In genomic region chr12:105873283-105873682, GRCm38 (mm10) we compare ENCODE assay signal across 10 mouse cellular contexts.
DNase-seq lines count a peak whose midpoint lies in the region; TF ChIP-seq lines count a peak whose summit lies in the region.
"Had no signal": no experiment of that assay in that cellular context is flagged by ENCODE, and none has a peak within 500 bp of the region (broad histone marks: within the 10 kb centered on the region; RNA-seq: fewer than 3 reads in every experiment).

No protein-coding gene starts in this region.

- DNase-seq in kidney, adult 9 months = peak; percentile 45
- no peak for DNase-seq in kidney, postnatal 4 days
- DNase-seq in B cell, adult 2 months = peak; percentile 58 to 66
- DNase-seq in MEL (ENCODE audit: low read depth, low spot score) = peak; percentile 48
- DNase-seq in naive thymus-derived CD4-positive, alpha-beta T cell, adult 2 months (ENCODE audit: low read depth) = peak; percentile 50
- no peak for DNase-seq in frontal cortex, postnatal 10 days (ENCODE audit: low spot score in 2 of 2)
- no peak for DNase-seq in gastrocnemius, postnatal 36 days
- no peak for DNase-seq in left cerebral cortex, adult 8-10 months (ENCODE audit: low spot score in 2 of 2)
- DNase-seq: right cerebral cortex, postnatal 25 days had no signal

- no peaks in the 10 kb centered on the region for H3K79me2 ChIP-seq in MEL (ENCODE audit: control insufficient read depth, insufficient read depth, low read length, poor library complexity)

- H3K9ac ChIP-seq in MEL (ENCODE audit: control insufficient read depth, low read depth, low read length, poor library complexity, severe bottlenecking) = no peak overlapping the region
- H3K9ac ChIP-seq: midbrain, embryonic 13.5 days had no signal

- peak; percentile 42 for TF ChIP-seq RAD21 in MEL (IDR thresholded peaks at IDR 0.05; ENCODE audit: low read depth, low read length)

- TF ChIP-seq CTCF in MEL (IDR thresholded peaks at IDR 0.05 in 2 of 3, conservative IDR thresholded peaks at IDR 0.05 in 1 of 3; ENCODE audit: control insufficient read depth in 1 of 3, insufficient read depth in 1 of 3, low read depth in 2 of 3, low read length in 3 of 3, poor library complexity in 1 of 3, severe bottlenecking in 1 of 3) = peak; percentile 57 to 62 (median 59)

- no peaks in the 10 kb centered on the region for H3K4me1 ChIP-seq in MEL (ENCODE audit: control insufficient read depth in 1 of 2, insufficient read depth in 2 of 2, low read length in 2 of 2)

- no peak for TF ChIP-seq POLR2A in MEL (IDR thresholded peaks at IDR 0.05; ENCODE audit: control insufficient read depth in 1 of 2, insufficient read depth in 1 of 2, low read depth in 1 of 2, low read length in 2 of 2, poor library complexity in 1 of 2)

- no peak overlapping the region for H3K4me3 ChIP-seq in MEL (ENCODE audit: control insufficient read depth in 1 of 2, insufficient read depth in 1 of 2, low read depth in 2 of 2, low read length in 2 of 2)
- H3K4me3 ChIP-seq: midbrain, embryonic 13.5 days had no signal

- H3K36me3 ChIP-seq in MEL (ENCODE audit: control insufficient read depth in 1 of 2, insufficient read depth in 2 of 2, low read length in 2 of 2) = no peaks in the 10 kb centered on the region
- H3K36me3 ChIP-seq: midbrain, embryonic 13.5 days had no signal

- no peaks in the 10 kb centered on the region for H3K9me3 ChIP-seq in MEL (replicated peaks; ENCODE audit: insufficient read depth, low read length)
- H3K9me3 ChIP-seq: midbrain, embryonic 13.5 days had no signal

- no peak overlapping the region for H3K27ac ChIP-seq in MEL (ENCODE audit: control insufficient read depth, low read depth, low read length)
- H3K27ac ChIP-seq: midbrain, embryonic 13.5 days had no signal

- intact Hi-C loops in gastrocnemius, postnatal 36 days (cut with DNase I) = no loop called here

- no peak for TF ChIP-seq EP300 in MEL (IDR thresholded peaks at IDR 0.05; ENCODE audit: low read depth in 1 of 2, low read length in 2 of 2)

- no peaks in the 10 kb centered on the region for H3K27me3 ChIP-seq in MEL (ENCODE audit: control insufficient read depth in 1 of 2, insufficient read depth in 2 of 2, low read length in 2 of 2)

TF ChIP-seq in MEL, 35 proteins besides CTCF, POLR2A, EP300 and RAD21:
- TF ChIP-seq ZMIZ1 (IDR thresholded peaks at IDR 0.05; ENCODE audit: low read depth, low read length) (no peak), MEF2A (IDR thresholded peaks at IDR 0.05; ENCODE audit: extremely low read depth, insufficient replicate concordance, low read depth, low read length, poor library complexity, severe bottlenecking) (no peak), CHD1 (IDR thresholded peaks at IDR 0.05; ENCODE audit: low read depth, low read length) (no peak), SMC3 (IDR thresholded peaks at IDR 0.05; ENCODE audit: low read depth, low read length) (peak; percentile 55), ETS1 (IDR thresholded peaks at IDR 0.05; ENCODE audit: low read depth, low read length) (no peak)
TF ChIP-seq in MEL: peak in this region for 1.

Comparison
In these comparisons a context has a peak if more than half of its experiments do, and no peak if none do; other contexts are left out.
1. DNase-seq: peak in kidney, adult 9 months (single experiment), B cell, adult 2 months (2 of 2), MEL (single experiment) and naive thymus-derived CD4-positive, alpha-beta T cell, adult 2 months (single experiment); none in kidney, postnatal 4 days (0 of 2), frontal cortex, postnatal 10 days (0 of 2), gastrocnemius, postnatal 36 days (0 of 2) and left cerebral cortex, adult 8-10 months (0 of 2).